Mouse (Mus musculus): Measurements from ENCODE around the gene Gm5788.
"Not testable (repeated sequence)": the region's sequence is repeated elsewhere in the genome, so short reads cannot be mapped to it uniquely, and the experiment has no call there.

Gene Gm5788

GRCm38 (mm10) chr12:87494421-87494820 lies at the start of gene Gm5788:
Gene Gm5788, plus strand, starts transcription at chr12:87494721.
- not testable (repeated sequence) for DNase-seq (ENCODE audit: low spot score)

GRCm38 (mm10) chr12:87449456-87449855 lies 45.1 kb upstream of the Gm5788 start:
- no peak for DNase-seq (ENCODE audit: low spot score)

GRCm38 (mm10) chr12:87464678-87465297 lies 29.7 kb upstream of the Gm5788 start:
- DNase-seq (ENCODE audit: low spot score), result no peak

- no peak for DNase-seq (ENCODE audit: low spot score)
Observed at GRCm38 (mm10) chr12:87470263-87471136, 24.0 kb upstream of the Gm5788 start.

- no peak for DNase-seq (ENCODE audit: low spot score)
Observed at GRCm38 (mm10) chr12:87471421-87471963, 23.0 kb upstream of the Gm5788 start.

GRCm38 (mm10) chr12:87471964-87472786 lies 22.3 kb upstream of the Gm5788 start, which contains the start of gene Snw1:
Gene Snw1, minus strand, starts transcription at chr12:87472274.
- DNase-seq (ENCODE audit: low spot score), result peak; percentile 87

- no peak for DNase-seq (ENCODE audit: low spot score)
Observed at GRCm38 (mm10) chr12:87474756-87475155, 19.8 kb upstream of the Gm5788 start.

- not testable (repeated sequence) for DNase-seq (ENCODE audit: low spot score)
Observed at GRCm38 (mm10) chr12:87482482-87482881, 12.0 kb upstream of the Gm5788 start.

GRCm38 (mm10) chr12:87488683-87489082 lies 5.8 kb upstream of the Gm5788 start:
- DNase-seq (ENCODE audit: low spot score), result not testable (repeated sequence)

GRCm38 (mm10) chr12:87514016-87514415 lies 19.5 kb downstream of the Gm5788 start, which contains the start of gene Gm8300:
Gene Gm8300, plus strand, starts transcription at chr12:87514316.
- not testable (repeated sequence) for DNase-seq (ENCODE audit: low spot score)

GRCm38 (mm10) chr12:87519616-87520015 lies 25.1 kb downstream of the Gm5788 start:
- not testable (repeated sequence) for DNase-seq (ENCODE audit: low spot score)

- no peak for DNase-seq (ENCODE audit: low spot score)
Observed at GRCm38 (mm10) chr12:87543927-87544326, 49.4 kb downstream of the Gm5788 start.

Measured in spleen, adult 12 weeks (tissue).